Mouse (Mus musculus) olfactory bulb, adult 2 months (tissue): ENCODE results near the gene Rpl39.
"Not testable (repeated sequence)": the region's sequence is repeated elsewhere in the genome, so short reads cannot be mapped to it uniquely, and the experiment has no call there.

Experiments
- CTCF ChIP-seq: fragments of 200-500 bp; IDR thresholded peaks from 2 replicates; pipeline ENCODE4 v1.5.1; 2012; ENCODE audit warnings: low read depth, mild to moderate bottlenecking, low read length, moderate library complexity; ENCODE audit not compliant: insufficient read depth
- POLR2A ChIP-seq: fragments of 200-500 bp; IDR thresholded peaks from 2 replicates; pipeline ENCODE4 v1.6.1; 2012; ENCODE audit warnings: mild to moderate bottlenecking, low read depth, low read length, moderate library complexity; ENCODE audit not compliant: insufficient read depth

DNA sequence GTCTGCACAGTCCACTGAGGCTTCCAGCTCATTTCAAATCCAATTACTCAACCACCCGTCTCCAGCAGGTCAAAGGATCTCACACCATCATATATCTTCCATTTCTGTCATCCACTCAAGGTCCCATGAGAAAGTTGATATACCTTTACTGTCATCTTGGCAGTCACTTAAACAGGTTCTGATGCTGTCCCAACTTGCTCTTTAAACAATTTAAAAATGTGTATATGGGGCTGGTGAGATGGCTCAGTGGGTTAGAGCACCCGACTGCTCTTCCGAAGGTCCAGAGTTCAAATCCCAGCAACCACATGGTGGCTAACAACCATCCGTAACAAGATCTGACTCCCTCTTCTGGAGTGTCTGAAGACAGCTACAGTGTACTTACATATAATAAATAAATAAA lies 4.9 kb downstream of the Rpl39 start:
- not testable (repeated sequence) for TF ChIP-seq CTCF, POLR2A
